Mouse (Mus musculus) G1E (cell line): ENCODE measurements at regions not wholly inside any gene's neighbourhood (a gene's known extent, or its start where the extent isn't known, plus 50 kb on each side); places are given as distances from the start of the nearest gene placed in this dataset.

Experiments
- CTCF ChIP-seq: IDR thresholded peaks from 2 replicates; pipeline ENCODE4 v1.5.1; 2012; ENCODE audit warnings: low read depth, low read length, inconsistent platforms, mixed read lengths
- GATA2 ChIP-seq: IDR thresholded peaks from 2 replicates; pipeline ENCODE4 v1.6.1; 2012; ENCODE audit warnings: low read depth, low read length, inconsistent platforms, borderline replicate concordance
- POLR2AphosphoS5 ChIP-seq: IDR thresholded peaks from 2 replicates; pipeline ENCODE4 v1.6.1; 2012; ENCODE audit warnings: low read depth, low read length, inconsistent platforms; ENCODE audit not compliant: insufficient replicate concordance
- TAL1 ChIP-seq: conservative IDR thresholded peaks from 2 replicates; pipeline ENCODE4 v1.6.1; 2012; ENCODE audit warnings: low read depth, low read length, inconsistent platforms, mixed read lengths

DNA sequence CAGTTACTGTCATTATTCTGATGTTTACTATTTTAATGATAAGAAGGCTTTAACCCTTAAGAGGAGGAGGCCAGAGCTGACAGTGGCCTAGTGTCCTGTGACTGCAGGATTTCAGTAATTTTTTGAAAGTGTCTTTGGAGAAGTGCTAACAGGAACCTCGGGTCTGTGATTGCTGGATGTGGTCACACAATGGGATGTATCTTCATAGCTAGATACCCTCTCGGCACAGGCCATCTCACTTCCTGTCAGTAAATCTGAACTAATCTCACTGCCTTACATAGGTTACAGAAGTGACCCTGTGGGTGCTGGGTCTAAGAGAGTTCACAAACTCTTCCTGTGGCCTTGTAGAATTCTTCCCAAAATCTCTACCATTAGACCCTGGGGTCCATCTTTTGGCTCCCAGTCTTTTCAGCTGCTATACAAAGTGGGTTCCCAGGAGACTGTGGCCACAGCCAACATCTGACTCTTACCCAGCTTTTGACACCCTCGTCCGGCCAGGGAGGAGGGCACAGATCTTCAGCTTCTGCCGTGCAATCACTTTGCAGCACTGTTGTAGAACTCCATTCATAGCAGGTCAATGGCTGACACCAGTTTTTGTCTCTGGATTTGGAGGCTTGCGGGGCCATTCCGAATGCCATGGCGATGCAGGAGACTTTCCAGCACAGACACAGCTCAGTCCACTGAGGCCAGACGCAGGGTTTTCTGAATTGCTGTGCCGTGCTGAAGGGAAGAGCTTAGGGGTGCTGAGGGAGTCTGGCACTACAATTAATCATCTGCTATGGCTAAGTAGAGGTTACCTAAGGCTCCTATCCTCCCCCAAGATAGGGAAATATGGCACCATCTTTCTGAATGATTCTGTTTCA lies 95.7 kb upstream of the Irs2 start:
- TF ChIP-seq CTCF (no peak), POLR2AphosphoS5 (no peak), GATA2 (no peak), TAL1 (no peak)
